Mouse (Mus musculus): Measurements from ENCODE around the gene St6galnac3.

St6galnac3 gene

DNA sequence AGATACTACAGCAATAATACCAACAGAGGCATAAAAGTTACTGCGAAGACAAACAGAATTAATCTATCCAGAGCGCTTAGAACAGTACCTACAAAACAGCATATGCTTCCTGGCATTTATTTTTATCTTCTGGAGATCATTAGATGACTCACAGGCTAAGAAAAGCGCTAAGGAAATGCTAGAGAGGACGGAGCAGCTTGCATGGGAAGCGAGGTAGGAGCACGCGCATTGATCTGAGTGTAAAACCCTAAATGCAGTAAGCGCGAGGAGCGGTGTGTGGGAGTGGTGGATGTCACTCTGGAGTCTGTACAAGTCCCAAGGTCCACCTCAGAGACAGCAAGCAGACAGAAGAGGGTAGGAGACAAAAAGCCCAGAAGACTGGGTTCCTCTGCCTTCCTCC lies 486.6 kb downstream of the St6galnac3 start:
- no peak for DNase-seq (ENCODE audit: low read depth, low spot score)

DNA sequence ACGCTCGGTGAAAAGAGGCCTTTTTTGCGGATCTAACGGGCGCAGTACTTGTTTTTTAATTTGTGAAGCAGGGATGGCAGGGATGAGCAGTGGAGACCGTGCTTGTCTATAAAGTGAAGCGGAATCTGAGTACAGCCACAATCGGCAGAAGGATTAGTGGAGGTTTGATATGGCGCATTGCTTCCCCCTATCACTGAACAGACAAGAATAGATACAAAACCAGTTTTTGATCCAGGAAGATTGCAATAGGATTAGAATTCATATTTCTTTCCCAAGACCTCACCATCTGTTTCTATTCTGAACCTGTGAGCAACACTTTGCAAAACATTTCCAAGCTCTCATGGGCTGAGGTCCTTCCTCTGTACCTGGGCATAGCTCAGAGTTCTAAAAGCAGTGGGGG lies 488.7 kb downstream of the St6galnac3 start:
- no peak for DNase-seq (ENCODE audit: low read depth, low spot score)

DNA sequence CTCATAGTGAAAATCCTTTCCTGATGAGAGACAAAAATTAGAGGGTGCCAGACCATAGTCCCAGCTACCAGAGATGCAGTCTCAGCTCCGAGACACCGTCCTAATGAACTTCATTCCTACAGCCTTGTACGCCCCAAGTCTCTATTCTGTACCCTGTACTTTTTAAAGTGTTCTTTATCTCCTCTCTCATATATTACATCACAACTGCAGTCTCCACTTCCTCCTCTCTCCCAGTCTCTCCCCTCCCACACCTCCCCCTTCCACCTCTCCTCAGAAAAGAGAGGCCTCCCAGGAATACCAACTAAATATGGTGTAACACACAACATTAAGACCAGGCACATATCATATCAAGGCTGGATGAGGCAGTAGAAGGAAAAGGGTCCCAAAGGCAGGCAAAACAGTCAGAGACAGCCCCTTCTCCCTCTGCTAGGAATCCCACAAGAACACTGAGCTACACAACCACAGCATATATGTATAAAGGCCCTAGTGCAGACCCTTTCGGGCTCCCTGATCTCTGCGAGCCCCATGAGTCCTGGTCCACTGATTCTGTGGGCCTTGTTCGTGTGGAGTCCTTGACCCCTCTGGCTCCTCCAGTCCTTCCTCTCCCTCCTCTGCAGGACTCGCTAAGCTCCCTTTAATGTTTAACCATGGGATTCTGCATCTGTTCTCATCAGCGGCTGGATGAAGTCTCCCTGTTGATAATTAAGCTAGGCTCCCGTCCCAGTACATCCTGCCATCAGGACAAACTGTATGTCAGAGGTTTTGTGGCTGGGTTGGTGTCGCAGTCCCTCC lies 502.2 kb downstream of the St6galnac3 start:
- no peak for DNase-seq (ENCODE audit: low read depth, low spot score)

DNA sequence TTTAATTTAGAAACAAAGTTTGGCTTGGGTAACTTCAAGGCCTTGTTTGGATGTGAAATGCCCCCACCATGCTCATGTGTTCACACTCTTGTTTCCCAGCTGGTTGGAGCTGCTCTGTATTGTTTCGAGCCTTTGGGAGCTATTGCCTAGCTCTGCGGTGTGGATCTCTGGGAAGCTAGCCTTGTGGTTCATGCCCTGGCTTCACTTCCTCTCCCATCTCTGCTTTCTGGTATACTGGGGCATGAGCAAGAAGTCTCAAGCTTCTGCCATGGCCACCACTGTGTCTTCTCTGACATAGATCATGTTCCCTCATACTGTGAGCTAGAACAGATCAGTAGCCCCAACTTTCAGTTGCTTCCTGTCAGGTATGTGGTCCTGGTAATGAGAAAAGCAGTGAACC lies 505.6 kb downstream of the St6galnac3 start:
- DNase-seq (ENCODE audit: low read depth, low spot score): no peak

DNA sequence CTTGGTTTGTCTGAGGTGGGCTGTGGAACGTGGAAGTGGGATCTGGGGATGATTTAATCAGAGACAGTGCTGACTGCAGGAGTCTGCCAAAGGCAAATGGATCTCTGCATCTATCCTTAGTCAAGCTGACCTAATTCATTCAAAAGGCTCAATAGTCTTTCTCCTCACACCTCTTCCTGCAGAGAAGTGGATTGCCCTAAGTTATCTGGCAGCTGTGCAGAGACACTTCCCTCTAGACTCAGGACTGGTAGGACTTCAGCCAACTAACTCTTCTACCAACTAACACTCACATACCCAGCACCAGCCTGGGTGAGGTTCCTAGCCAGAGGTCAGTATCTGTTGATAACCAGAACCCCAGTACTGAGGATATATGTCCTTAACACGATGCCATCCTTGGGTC lies 516.8 kb downstream of the St6galnac3 start:
- DNase-seq (ENCODE audit: low read depth, low spot score): no peak

DNA sequence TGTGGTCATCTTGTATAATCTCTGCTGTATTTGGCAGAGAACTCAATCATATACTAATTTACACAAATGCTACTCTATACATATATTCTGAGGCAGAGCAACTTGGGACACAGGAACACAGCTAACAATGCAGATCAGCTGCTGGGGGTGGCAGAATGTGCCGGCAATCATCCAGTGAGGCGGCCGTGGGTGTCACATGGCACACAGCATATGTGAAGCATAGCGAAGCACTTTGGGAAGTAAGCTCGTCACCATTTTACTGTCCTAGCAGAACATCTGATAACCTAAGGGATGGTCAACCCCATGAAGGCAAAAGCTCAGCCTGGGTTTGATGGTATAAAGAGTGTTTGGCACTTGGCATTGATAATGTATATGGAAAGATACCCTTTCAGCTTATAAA lies 520.9 kb downstream of the St6galnac3 start:
- no peak for DNase-seq (ENCODE audit: low read depth, low spot score)

DNA sequence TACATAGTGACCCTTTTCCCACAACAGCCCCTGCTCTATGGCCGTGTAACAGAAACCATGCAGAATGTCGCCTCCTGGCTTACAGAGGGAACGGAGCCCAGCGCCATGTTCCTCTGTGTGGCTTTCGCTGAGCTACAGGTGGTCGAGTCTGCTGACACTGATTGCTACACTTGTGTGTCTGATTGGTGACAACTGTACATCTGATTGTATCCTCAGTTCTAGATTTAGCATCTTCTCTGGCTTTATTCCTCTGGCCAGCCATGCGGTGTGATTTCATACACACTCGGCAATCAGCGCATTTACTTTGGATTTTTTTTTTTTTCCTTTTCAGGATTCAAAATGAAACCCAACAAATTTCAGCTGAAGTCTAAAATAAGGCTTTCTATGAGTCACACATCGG lies 523.1 kb downstream of the St6galnac3 start:
- DNase-seq (ENCODE audit: low read depth, low spot score): no peak

DNA sequence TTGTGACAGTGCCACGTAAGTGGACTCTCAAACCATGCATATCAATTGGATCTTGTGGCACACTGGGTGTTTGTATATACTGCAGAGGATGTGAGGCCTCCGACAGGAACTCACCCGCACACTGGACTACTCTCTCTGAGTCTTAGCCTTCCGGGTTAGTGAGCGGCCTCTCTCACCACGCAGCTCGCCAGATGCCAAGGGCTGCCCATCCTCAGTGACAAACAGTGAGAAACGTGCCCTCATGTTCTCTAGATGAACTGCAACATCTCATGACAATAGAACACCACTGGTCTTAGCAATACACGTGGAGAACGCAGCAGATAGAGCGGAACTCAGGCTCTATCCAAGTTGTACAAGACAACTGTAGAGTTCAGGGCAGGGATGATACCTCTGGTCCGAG lies 524.2 kb downstream of the St6galnac3 start:
- no peak for DNase-seq (ENCODE audit: low read depth, low spot score)

DNA sequence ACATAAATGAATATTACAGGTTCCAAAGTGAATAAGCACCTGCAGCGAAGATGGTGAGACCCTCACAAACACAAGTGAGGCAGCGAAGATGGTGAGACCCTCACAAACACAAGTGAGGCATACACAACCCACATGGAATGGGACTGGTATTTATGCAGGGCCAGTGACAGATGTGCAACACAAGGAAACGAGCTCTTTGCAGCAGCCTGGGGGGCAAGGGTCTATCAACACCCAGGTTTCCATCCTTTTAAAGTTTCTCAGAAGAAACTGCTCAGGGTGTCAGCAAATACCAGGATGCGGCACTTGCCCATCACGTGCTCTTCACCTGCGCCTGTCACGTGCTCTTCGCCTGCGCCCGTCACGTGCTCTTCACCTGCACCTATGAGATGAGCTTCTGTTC lies 524.9 kb downstream of the St6galnac3 start:
- no peak for DNase-seq (ENCODE audit: low read depth, low spot score)

DNA sequence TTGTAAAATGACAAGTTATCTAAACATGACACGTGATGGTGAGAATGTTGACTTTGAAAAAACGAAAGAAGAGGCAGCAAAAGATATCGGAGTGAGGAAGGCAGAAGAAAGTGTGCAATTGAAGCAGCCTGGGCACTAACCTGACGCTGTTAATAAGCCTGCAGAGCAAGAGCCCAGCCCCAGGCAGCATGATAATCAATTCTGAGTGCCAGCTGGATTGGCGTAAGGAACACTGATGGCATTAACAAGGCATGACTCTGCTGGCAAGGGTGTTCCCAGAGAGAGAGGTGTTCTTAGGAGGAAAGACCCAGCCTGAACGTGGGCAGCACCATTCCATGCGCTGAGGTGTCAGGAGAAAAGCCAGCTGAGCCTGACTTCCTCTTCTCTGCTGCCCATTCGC lies 525.7 kb downstream of the St6galnac3 start:
- no peak for DNase-seq (ENCODE audit: low read depth, low spot score)

DNA sequence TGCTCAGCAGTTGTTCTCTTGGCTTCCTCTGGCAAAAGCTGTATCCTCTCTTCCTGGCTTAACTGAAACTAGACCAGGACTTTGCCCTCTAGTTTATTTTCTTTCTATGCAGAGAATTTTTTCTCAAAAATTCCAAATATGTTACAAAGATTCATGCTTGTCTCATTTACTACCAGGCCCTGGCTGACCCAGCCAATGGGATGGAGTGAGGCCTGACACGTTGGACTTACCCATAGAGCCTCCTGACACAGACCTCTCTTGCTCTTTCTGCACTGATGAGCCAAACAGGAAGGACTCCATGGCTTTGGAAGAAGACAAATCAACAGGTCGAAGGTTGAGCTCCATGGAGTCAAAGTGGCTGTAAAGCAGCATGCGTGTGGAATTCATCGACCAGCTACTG lies 526.5 kb downstream of the St6galnac3 start:
- DNase-seq (ENCODE audit: low read depth, low spot score): no peak

DNA sequence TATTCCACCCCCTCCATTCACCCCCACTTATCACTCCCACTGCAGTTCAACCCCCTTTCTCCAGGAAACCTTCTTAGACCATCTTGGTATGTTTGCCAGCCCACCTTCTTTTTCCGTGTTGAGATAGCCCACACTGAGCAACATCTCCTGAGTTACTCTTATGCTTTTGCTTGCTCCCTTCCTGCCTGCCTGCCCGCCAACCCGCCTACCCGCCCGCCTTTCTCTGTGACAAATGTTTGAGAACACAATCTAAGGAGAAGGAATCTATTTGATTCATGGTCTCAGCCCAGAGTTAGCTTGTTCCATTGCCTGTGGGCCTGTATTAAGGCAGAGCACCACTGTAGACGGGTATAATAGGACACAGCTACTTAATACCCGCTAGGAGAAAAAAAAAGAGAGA lies 531.9 kb downstream of the St6galnac3 start:
- no peak for DNase-seq (ENCODE audit: low read depth, low spot score)

DNA sequence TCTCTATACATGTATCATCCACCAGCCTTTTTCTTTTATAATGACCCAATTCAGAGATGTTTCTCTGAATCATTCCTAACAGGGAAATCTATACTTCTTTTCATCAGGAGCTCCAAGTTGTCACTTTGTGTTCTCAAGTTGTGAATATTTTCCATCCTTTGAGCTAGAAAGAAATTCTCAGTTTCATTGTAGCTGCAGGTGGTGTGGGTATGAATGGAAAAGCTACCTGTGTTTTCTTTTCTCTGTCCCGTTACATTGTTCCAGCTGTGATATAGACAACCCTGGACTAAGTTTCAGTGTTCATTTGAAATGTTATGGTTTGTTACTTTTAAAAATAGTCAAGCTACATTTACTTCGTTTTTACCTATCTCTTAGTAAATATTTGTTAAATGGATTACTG lies 534.2 kb downstream of the St6galnac3 start:
- no peak for DNase-seq (ENCODE audit: low read depth, low spot score)

DNA sequence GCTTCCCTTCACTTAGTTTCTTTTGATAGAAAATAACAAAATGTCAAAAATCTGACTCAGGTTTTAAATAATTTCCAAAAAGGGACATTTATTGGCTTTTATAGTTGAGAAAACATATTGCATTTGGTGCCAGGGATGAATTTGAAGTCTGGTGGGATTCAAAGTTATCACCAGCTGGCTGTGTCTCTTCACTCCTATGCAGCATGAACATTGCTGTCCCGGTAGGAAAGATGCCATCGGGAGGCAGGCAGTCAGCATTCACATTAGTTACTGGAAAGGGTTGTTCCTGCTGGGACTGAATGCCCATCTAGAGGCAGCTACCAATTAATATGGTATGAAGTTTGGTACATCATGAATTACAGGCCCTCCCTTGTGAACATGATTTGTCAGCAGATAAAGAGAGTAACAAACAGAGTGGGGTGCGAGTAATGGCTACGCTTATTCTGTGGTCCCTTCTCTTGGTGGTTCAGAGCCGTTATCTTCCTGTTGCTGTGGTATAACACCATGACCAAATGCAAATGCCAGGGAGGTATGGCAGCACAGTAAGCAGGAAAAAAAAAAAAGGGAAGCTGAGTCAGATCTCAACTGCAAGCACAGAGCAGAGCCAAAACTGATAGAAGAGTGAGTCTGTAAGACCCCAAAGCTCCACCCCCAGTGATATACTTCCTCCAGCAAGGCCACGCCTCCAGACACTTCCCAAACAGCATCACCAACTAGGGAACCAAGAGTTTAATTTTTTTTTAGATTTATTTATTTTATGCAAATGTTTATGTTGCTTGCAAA lies 535.1 kb downstream of the St6galnac3 start:
- DNase-seq (ENCODE audit: low read depth, low spot score): no peak

DNA sequence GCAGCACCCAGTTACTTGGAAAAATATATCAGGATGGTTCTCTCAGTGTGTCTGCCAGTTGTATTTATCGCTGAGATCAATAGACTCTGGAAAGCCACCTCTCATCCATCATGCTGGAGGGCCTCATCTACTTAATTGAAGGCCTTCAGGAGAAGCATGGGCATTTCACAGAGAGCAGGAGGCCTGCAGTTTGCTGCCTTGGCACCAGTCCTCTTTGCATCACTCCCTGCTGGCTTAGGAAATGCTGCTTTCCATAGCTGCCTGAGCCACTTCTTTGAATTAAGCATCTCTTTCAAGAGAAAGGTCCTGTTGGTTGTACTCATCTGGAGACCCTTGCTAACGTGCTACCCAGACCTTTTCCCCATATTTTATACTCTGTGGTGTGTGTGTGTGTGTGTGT lies 536.8 kb downstream of the St6galnac3 start:
- no peak for DNase-seq (ENCODE audit: low read depth, low spot score)

DNA sequence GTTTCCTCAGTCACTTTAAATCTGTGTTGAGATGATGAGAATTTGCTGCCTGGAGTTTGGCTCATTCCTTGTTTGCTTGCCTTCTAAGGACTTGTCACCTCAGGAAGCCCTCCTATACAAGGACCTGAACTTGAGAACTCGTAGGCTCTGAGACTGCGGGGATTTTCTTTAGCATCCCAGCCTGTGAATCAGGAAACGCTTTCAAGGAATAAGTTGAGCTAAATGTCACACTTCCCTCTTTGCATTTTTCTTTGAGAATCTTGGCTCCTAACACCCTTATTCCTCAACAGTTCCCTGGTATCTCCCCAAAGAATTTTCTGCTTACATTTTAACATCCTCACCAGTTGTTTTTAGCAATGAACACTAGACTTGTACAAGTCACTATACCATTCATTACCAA lies 539.9 kb downstream of the St6galnac3 start:
- DNase-seq (ENCODE audit: low read depth, low spot score): no peak

DNA sequence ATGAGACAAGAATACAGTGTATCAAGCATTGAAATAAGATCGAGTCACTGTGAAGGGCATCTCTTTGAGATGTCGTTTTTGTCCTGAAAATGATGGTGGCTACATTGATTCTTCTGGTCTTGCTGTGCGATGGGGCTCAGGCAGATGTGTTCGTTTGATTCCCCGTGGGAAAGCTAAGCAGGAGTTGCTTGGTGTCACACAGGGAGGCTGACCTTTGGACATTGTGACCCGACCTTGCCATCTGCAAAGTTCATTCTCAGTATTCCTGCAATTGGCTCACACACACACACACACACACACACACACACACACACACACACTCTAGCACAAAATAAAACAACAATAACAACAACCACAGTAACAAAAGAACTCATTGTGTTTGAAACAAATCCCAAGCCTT lies 543.7 kb downstream of the St6galnac3 start:
- DNase-seq (ENCODE audit: low read depth, low spot score): no peak

DNA sequence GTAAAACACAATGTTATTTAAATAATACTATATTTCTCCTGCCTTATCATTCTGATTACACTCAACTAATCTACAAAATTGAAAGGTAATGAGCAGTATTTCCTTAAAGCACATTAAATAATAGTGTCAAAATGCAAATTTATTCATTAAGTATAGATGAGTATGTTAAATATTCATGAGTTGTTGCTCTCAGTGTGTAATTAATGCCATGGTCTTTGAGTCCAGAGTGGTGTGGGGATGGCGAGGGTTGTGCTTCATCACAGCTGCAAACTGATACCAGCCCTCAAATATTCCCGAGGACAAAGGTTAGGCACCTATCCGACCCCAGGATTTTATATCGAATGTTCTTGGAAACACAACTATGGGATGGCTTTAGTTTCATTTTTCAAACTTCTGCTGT lies 548.2 kb downstream of the St6galnac3 start:
- no peak for DNase-seq (ENCODE audit: low read depth, low spot score)

DNA sequence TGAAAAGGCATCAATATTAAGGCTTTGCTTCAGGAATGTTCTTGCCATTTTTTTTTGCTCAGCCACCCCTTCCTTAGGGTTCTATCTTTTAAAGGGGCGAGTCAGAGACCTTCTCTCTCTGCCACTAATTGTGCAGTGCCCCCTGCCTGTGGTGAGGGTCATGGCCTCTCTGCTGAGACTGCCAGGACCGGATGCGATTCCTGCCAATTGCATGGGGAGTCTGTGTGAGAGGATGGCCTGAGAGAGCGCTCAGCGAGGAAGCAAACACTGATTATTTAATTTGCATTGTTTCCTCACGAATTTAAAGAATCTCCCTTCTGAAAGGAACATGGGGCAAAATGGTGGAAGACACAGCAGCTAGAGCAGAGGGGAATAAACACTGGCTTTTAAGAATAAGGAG lies 548.6 kb downstream of the St6galnac3 start:
- DNase-seq (ENCODE audit: low read depth, low spot score): no peak

DNA sequence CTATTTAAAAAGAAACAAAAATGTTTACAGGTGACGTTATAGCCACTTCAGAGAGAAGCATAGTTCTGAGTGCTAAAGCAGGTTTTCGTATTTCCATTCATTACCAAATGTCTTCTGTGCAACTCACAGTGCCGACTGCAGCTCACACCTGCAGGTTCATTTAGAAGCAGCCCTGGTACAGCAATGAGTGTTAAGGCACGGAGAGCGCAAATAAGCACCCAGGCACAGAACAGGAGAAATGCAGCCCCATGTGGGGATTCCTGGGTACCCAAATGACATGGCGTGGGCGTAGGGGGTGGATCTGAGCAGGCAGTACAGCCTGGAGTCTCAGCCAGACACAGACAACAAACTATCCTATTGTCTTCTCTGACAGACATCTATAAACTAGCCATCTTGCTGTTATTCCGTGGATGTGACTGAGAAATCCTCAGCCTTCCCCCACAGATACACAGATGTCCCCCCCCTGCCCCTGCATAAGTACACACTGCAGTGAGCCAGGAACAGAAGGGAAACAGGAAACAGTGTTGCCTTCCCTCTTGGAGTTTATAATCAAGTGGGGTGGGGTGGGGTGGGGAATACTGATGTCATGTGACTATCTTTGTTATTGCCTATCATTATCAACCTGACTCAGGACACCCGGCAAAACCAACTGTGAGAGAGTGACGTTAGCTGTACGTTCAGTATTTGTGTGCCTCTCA lies 550.5 kb downstream of the St6galnac3 start:
- no peak for DNase-seq (ENCODE audit: low read depth, low spot score)

DNA sequence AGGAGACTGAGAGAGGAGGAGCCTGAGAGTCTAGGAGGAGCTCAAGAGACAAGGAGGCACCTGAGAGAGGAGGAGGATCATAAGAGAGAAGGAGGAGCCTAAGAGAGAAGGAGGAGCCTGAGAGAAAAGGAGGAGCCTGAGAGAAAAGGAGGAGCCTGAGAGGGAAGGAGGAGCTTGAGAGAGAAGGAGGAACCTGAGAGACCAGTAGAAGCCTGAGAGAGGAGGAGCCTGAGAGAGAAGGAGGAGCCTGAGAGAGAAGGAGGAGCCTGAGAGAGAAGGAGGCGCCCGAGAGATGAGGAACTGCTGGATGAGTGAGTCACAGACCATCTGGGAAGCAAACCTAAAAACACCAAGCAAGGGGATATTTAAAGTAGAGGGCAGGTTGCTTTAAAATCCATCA lies 551.4 kb downstream of the St6galnac3 start:
- no peak for DNase-seq (ENCODE audit: low read depth, low spot score)

DNA sequence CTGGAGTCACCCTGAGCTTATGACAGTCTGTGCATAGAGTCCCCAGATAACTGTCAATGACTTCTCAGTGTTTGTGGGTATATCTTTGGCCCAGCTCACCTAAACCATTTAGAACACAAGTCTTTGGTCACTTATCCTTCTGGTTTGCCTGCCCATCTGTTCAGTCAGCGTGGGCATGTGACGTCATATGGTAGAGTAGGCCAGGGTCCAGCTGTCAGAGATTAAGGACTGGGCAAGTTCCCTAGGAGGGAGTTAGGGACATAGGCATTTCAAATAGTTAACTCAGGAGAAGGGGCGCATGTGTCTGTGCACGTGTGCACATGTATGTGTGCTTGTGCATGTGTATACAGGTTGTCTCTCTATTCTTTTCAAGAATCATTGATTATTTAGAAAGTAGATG lies 554.8 kb downstream of the St6galnac3 start:
- DNase-seq (ENCODE audit: low read depth, low spot score): no peak

DNA sequence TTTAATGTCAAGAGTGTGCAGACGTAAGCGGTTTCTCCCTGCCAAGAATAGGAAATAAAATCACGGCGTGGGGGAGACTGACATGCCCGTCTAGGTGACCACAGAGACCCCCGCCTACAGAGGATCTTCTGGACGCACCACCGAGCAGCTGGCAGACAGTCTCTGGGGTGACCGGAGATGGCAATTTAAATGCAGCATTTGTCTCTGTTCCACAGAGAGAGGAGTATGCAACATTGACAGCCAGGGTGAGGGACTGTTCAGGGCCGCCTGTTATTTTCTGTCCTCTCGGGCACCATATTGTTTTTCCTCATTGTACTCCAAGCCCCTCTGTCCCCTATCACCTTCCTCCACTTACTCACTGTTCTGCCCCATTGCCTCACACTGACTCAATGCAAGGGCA lies 555.2 kb downstream of the St6galnac3 start:
- DNase-seq (ENCODE audit: low read depth, low spot score): no peak

Measured in retina, adult 2 months (tissue).